Mouse (Mus musculus): ENCODE measurements around the gene Mrpl54.

Gene Mrpl54

DNA sequence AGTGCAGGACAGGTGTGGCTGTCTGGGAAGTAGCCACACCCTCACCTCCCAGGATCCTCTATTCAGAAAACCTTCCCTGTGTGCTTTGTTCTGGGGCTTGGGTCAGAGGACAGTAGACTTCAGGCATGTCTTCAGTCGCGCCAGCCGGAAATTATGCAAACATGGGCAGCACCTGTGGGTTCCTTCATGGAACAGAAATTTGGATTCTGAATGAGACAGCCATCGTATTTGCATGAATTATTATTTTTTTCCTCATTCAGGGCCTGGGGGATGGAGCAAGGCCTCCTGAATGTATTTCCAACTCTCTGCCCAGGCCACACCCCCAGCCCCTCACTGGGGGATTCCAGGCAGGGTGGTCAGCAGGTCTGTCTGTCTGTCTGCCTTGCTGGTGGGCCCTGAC lies 5.7 kb downstream of the Mrpl54 start:
- in situ Hi-C loops (cut with MboI), result no loop called here

DNA sequence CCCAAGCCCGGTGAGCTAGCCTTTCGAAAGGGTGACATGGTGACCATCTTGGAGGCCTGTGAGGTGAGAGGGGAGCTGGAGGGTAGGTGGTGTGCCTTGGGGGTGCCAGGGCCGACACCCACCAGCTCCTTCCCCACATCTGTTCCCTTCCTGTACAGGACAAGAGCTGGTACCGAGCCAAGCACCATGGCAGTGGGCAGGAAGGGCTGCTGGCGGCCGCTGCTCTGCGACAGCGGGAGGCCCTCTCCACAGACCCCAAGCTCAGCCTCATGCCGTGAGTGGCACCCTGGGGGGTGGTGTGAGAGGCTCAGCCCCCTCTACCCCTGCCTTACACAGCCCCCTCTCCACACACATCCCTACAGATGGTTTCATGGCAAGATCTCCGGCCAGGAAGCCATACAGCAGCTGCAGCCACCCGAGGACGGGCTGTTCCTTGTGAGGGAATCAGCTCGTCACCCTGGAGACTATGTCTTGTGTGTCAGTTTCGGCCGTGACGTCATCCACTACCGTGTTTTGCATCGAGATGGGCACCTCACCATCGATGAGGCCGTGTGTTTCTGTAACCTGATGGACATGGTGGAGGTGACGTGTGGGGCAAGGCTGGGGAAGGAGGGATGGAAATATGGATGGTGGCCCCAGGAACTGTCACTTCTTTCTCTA lies 7.4 kb downstream of the Mrpl54 start:
- in situ Hi-C loops (cut with MboI), result no loop called here

DNA sequence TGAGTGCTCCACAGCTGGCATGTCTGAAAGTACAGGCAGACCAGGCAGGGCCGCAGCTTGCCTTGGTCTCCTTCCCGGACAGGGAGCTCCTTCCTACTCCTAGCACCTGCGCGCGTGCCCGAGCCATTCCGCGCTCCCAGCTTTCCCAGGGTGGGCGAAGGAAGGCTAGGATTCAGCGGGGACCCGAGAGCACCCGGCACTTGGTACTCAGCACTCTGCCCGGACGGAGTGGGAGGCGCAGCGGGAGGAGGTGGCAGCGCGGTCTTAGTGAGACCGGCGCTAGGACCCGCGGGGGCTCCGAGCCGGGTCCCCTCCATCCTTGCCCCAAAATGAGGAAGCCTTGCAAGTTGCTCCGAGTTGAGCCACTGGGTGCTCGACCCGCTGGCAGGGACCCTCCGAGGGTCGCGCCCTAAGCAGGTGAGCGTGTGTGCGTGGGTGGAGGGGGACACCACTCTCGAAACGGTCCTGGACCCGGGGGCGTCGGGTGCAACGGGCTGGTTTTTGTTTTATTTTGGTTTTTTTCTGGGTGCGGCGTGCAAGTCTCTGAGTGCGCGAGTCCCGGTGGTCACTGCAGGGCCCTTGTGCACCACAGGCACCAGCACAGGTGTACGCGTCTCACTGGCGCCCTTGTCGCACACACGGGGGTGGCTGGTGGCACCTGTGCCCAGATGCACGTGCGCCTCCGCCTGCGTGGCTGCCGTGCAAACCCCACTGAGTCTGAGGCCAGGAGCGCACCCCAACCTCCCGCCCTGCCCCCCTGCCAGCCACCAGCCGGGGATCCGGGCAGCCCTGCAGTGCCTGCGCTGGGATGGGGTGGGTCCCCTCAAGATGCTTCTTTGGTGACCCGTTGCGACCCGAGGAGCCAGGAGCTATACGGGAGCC lies 9.3 kb downstream of the Mrpl54 start:
- in situ Hi-C loops (cut with MboI), result no loop called here

DNA sequence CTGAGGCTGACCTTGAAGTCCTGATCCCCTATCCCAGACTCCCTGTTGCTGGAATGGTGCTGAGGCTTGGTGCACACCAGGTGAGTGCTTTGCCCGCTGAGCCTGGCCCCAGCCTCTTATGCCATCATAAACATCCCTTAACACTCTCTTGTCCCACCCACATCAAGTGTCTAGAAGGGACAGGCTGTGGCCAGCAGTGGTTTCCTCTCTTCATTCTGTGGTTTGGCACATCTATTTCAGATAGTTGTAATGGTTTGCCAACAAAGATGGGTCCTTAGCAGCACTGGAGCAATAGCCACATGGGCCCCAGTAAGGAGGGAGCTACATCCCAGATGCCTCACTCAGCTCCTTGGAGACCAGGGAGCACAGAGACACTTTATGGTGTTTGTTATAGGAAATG lies 11.8 kb downstream of the Mrpl54 start:
- in situ Hi-C loops (cut with MboI), result no loop called here

DNA sequence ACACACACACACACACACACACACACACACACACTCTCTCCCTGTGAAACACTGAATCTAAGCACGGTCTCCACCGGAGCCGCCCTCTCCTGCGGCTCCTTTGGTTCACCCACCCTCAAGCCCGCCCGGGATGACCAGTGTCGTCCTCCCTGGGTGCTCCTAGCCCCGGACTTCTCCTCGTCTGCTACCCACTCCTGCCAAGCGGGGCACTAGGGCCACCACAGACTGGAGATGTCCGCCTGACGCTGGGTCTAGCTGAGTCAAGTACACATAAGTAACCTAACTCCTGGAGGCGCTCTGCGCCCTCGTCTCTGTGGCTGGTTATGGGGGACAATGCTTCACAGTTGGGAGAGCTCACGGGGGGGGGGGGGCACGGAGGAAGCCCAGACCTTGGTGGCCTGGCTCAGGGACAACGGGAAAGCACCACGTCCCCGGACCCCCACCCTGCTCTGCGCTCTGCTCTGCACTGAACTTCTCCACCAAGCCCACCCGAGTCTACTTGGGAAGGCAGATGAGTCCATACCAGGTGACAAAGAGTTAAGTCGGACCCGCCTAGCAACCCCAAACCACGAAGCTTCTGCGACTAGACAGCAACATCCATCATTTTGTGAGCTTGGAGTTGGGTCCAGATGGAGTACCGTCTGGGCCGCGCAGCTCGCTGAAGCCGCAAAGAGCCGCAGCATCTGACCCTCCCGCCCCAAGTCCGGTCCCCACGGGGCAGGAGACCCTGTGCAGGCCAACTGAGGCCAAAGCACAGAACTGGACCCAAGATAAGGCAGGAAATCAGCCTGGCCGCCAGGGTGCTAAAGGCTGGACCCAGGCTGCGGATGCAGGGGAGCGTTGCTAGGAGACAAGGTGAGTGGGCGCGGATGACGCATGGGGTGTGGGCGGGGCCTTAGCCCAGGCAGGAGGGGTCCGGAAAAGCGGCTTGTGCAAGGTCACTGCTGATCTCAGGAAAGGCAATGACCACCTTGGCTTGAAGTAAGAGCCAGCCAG lies 14.0 kb downstream of the Mrpl54 start, which contains the start of gene Matk:
TSS of gene Matk (plus strand) at position 512 of the 996 bp plus-strand sequence.
- in situ Hi-C loops (cut with MboI), result no loop called here

DNA sequence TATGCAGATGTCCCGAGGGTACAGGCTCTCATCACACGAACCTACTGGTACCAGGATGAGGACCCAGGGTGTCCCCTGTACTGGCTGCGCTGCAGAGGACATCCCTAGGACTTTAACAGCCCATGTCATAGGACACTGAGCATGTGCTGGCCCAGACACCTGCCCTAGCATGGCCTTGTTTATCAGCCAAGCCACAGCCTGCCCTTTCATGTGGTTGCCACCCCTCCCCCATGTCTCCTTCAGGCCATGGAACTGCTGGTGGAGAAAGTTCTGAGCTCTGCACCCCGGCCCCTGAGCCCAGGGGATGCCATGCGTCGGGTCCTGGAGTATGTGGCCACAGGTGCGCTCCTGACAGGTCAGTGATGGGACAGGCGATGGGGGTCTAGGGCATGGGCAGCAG lies 17.3 kb downstream of the Mrpl54 start:
- in situ Hi-C loops (cut with MboI), result no loop called here

DNA sequence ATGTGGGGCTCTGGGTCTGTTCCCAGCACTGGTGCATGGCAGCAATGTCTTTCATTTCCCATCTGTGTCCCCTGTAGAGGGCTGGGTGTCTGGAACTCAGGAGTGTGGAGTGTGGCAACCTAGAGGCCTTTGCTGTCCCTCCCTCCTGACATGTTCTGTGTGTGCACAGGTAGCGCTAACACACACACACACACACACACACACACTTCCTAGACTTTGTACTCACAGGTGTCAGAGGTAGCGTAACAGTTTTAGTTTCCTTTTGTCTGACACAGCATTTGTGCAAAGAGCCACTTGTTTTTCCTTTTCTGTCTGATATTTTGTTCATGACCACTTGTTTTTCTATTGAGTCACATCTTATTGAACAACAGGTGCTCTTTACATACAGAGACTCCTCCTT lies 18.9 kb downstream of the Mrpl54 start:
- in situ Hi-C loops (cut with MboI), result no loop called here

DNA sequence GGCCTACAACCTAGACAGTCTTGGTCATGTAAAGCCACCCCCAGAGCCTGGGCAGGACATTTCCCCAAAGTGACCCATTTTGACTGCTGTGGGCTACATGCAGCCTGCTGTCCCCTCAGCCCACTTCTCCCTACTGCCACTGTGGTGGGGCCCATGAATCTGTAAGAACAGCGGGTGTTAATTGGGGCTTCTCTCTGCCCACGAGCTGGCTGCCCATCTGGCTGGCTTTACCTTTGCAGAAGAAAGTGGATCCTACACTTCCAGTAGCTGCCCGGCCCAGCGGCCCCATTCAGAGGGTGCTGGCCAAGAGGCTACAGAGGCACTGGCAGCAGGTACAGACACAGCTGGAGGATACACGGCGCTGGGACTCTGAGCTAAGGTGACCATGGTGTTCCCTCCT lies 21.6 kb downstream of the Mrpl54 start:
- in situ Hi-C loops (cut with MboI), result no loop called here

DNA sequence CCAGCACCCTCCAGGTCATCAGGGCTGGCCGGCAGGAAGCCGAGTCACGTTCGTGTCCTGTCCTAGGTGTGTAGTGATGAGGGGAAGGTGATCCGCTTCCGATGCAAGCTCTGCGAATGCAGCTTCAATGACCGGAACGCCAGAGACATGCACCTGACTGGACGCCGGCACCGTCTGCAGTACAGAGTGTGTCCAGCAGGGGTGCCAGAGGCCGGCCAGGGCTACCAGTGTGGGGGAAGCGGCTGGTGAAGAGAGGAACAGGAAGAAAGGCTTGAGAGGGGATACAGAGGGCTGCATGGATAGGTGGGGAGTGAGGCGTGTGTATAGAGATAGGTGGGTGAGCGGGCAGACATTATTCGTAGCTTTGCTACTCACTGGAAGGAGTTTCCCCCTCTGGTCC lies 22.1 kb downstream of the Mrpl54 start:
- in situ Hi-C loops (cut with MboI), result no loop called here

DNA sequence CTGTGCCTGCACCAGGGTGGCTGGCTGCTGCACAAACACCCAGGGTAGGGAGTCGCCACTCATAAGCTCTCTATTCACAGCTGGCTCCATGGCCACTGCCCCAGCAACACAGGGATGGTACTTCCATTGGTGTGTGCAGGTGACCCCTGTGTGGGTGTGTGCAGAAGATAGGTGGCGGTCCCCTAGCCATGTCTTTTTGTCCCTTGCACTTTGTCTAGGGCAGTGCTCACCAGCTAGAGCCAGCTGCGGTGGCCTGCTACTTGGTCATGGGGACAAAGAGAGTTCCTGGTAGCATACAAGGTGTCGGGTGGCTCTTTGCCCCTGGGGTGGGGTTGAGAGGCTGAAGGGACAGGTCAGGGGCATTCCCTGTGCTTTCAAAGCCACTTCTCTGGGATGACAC lies 22.6 kb downstream of the Mrpl54 start:
- in situ Hi-C loops (cut with MboI), result no loop called here

DNA sequence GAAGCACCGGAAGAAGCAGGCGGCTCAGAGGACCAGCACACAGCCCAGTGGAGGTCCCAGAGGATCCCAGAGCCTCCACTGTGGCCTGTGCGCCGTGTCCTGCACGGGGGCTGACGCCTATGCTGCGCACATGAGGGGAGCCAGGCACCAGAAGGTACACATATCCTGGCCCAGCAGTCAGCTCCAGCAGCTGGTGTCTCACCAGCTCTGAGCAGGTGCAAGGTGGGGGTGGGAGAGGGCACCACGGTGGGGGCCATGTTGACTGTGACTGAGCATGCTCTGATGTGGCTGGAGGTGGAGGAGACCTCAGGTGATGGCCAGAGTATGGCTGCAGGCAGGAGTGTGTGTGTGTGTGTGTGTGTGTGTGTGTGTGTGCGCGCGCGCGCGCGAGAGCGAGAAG lies 24.7 kb downstream of the Mrpl54 start:
- in situ Hi-C loops (cut with MboI), result no loop called here

DNA sequence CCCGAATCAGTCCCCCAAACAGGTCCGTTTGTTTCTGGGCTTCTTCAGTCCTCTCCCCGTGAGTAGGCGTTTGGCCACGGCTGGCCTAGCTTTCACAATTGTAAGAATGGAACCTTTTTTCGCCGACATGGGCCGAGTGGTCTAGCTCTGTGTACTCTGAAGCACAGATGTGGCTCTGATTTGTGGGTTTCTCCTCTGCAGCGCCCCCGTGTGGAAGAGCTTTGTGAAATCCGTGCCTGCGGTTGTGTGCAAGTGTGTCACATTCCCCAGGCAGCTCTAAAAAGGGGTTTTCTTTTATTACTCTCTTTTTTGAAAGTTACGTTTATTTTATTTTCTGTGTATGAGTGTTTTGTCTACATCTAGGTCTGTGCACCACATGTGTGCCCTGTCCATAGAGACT lies 25.9 kb downstream of the Mrpl54 start:
- in situ Hi-C loops (cut with MboI), result no loop called here

DNA sequence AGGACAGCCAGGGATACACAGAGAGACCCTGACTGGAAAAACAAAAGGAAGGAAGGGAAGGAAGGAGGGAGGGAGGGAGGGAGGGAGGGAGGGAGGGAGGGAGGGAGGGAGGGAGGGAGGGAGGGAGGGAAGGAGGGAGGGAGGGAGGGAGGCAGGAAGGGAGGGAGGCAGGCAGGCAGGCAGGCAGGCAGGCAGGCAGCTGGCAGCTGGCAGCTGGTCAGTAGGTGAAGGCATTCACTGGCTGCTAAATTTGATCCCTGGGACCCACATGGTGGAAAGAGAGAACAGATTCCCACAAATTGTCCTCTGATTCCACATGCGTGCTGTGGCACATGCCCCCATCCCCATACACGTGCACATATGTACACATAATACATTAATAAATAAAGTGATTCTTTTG lies 28.1 kb downstream of the Mrpl54 start:
- in situ Hi-C loops (cut with MboI), result no loop called here

DNA sequence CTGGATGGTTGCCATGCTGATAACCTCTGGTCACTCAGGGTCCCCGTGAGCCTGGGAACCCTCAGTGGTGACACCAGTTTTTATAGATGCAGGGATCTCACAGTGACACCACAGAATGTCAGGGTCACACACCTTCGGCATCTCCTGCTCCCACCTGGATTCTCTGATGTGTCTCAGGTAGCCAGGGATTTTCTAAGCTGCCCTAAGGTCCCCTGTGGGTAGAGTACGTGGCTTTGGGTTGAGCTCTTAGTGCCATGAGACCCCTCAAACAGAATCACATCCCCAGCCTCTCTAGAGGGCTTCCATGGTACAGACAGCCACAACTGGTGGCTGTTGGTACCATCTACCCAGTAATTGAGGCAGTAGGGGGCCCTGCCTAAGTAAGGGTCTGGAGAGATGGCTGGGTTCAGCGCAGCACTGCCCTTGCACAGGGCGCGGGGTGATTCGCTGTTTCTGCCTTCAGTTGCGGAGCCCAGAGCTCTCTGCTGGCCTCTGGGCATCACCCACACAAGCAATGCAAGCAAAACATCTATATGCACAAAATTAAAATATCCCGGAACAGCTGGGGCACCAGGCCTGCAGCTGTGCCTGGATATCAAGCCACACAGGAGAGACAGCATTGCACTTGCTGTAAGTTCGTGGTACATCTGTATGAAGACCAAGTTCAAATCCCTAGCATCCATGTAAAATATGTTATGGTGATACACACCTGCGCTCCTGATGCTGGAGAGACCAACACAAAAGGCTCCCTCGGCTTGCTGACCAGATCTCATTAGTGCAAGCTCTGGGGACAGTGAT lies 30.1 kb downstream of the Mrpl54 start:
- in situ Hi-C loops (cut with MboI), result no loop called here

DNA sequence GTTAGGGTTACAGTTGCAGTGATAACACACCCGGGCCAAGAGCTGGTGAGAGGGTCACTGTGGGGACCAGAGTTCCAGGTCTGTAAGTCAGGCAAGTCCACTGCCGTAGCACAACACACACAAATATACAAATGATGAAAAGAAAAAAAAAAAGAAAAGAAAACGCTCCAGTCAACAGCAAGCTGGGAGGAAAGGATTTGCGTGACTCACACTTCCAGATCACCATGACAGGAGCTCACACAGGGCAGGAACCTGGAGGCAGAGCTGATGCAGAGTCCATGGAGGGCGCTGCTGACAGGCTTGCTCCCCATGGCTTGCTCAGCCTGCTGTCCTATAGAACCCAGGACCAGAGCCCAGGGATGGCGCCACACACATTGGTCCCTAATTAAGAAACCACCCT lies 32.5 kb downstream of the Mrpl54 start:
- in situ Hi-C loops (cut with MboI), result no loop called here

DNA sequence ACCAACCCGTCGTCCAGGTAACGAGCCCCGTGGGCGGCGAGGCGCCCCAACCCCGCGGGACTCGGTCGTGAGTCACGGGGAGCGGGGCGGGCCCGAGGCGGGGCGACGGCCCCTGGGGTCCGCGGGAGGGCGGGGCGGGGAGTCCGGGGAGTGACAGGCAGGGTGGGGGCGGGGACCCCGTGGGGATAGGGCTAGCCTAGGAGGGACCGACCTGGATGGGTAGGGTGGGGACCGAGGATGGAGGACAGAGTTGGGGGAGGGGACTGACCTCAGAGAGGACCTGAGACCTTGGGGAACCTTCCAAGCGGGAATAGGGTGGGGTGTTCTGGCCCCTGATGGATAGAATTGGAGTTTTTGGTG lies 33.5 kb downstream of the Mrpl54 start:
- in situ Hi-C loops (cut with MboI), result no loop called here

DNA sequence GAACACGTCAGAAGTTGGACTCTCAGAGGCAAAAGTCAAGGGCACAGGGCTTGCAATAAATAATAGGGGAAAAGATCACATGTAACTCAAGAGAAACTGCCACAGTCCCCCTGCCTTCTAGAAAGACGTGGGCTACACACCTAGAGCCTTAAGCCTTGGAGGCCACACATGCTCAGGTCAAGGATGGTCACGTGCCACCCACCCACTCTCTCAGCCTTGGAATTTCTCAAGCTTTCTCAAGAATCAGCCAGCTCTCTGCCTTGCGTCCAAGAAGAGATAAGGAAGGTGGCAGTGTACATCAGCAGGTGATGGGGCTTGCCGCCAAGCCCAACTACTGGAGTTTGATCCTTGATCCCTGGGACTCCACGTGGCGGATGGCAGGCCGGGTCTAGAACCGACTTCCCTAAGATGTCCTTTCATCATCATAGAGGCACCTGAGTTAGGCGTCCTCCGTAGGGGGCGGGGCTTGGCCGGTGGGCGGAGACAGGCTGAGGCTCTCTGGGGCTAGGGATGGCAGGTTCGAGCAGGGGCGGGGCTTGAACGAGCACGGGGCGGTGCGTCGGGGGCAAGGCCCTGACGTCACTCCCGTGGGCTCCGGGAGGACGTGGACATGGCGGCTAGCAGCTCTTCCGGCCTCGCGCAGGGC lies 34.0 kb downstream of the Mrpl54 start, which contains the start of gene Zfr2:
TSS of gene Zfr2 (plus strand) at position 576 of the 646 bp plus-strand sequence.
- in situ Hi-C loops (cut with MboI), result no loop called here

DNA sequence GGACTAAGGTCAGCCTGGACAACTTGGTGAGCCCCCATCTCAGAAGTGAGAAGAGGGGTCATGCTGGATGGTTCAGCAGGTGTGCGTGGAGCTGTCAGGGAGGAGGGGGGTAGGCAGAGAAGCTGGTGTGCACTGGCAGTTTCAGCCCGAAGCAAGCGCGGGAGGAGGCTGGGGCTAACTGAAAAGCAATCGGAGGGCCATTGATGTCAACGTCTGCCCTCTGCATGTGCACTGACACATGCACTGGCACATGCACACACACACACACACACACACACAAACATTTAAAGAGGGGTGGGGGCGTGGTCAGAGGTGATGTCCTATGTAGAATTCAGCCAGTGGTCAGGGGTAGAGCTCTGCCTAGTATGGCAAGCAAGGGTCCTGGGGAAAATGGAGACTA lies 35.3 kb downstream of the Mrpl54 start:
- in situ Hi-C loops (cut with MboI), result no loop called here

DNA sequence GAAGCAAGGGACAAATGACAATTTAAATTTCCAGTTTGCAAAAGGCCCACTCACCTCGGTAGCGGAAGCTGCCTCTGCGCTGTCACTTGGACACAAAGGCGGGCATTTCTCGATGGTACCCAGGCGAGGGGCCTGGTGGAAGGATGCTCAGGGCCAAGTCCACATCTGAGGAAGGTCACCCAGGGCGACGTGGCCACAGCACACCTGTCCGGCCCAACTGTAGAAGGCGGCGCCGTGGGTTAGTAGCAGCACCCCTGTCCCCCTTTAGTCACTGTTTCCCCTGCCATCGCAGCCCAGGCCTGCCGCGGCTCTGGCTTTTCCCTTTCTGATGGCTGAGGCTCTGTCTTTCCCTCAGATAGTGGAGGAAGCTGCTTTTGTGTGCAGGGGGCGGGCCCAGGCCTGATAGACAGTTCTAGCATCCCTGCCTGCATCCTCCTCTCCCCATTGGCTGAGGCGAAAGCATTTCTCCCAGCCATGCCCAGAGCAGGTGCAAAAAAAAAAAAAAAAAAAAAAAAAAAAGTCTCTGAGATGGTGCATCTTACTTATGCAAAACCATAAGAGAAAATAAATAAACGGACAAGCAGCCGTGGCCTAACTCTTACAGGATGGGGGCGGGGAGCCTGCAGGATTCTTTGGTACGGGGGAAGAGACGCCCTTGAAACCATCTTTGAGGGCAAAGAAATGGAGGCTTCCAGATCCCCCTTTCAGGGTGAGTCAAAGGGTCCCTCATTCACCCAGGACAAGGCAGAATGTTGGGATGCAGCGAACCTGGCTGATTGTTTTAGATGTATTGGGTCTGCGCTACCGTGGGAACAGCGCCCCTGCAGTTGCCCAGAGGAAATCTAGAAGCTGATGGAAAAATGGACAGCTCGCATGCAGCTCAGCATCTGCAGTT lies 36.0 kb downstream of the Mrpl54 start, which contains the start of gene Atcay:
TSS of gene Atcay (minus strand) at position 396 of the 895 bp plus-strand sequence.
- in situ Hi-C loops (cut with MboI), result no loop called here

Data from mature B cell (primary cell).